Mouse (Mus musculus) midbrain, embryonic 12.5 days (tissue): ENCODE data around the gene Card6. TPM values are rescaled to one million over a fixed set of nuclear protein-coding genes. Genes with fewer than 3 reads are reported as not detected.

ENCODE experiments used
- polyA plus RNA-seq: library from polyadenylated mRNA; unstranded; fragments of >200 nt; fragmentation: Nextera tagmentation; extraction: Ambion mirVana; gene quantifications from 2 replicates; pipeline ENCODE4 v1.2.1, GENCODE M21; 2016

The Card6 gene
- polyA plus RNA-seq, 1 experiment from 2014 or later = 1.2 TPM

Other genes starting within 250 kb of the Card6 start
- not detected in 2 replicates for gene Mroh2b, start 209.8 kb downstream of the Card6 start, polyA plus RNA-seq
- 0.06 TPM in 1 of 2 replicates, not detected in the other for gene C7, start 44.8 kb downstream of the Card6 start, polyA plus RNA-seq
- 417 and 438 TPM in 2 replicates for gene Rpl37, start 8.1 kb upstream of the Card6 start, polyA plus RNA-seq
- gene Prkaa1, start 35.3 kb upstream of the Card6 start, polyA plus RNA-seq = 14.6 and 16.2 TPM in 2 replicates
- 51.1 and 51.9 TPM in 2 replicates for gene Ttc33, start 77.0 kb upstream of the Card6 start, polyA plus RNA-seq
- gene Ptger4, start 135.6 kb upstream of the Card6 start, polyA plus RNA-seq = 0.42 and 0.70 TPM in 2 replicates